Mouse (Mus musculus): Measurements from ENCODE around the gene Enpp4.

DNA sequence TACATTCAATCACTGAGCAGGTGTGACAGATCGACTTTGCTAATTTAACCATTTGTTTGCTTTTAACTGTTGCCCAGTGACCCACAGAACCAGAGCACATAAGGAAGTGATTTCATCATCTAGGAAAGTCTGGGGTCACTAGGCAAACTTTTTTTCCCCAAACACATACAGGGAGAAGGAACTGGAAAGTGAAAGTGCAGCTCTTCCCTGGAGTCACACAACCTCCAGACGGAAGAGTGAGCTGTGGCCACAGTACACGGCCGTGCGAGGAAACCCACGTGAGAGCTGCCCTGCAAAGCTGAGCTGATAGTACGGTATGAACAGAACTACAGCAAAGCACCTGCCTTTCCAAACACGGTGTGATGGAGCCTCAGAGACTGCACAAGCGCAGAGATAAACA is 4.7 kb downstream of the Enpp4 start:
- TF ChIP-seq EP300 (IDR thresholded peaks at IDR 0.05) (no peak), CTCF (IDR thresholded peaks at IDR 0.05) (no peak)
